Mouse (Mus musculus) layer of hippocampus, adult 2 months (tissue): Measurements from ENCODE around the gene Sh3gl3. TPM values are rescaled to one million over a fixed set of nuclear protein-coding genes. Genes with fewer than 3 reads are reported as not detected.
A peak's percentile ranks its signal among the peaks of the same experiment; 100 is the strongest.

Source experiments
- DNase-seq, 2 experiments: peaks; one replicate each; pipeline ENCODE4 v3.0.0; 2022; ENCODE audit warnings: low spot score in 2 of 2
- H3K27ac ChIP-seq: fragments of 200-600 bp; 2 replicates; pipeline ENCODE4 v1.8.1; 2022
- H3K4me3 ChIP-seq: fragments of 200-600 bp; 2 replicates; pipeline ENCODE4 v1.8.1; 2022; ENCODE audit warnings: mild to moderate bottlenecking
- CTCF ChIP-seq: fragments of 200-600 bp; conservative IDR thresholded peaks from 2 replicates; pipeline ENCODE4 v1.8.1; 2022; ENCODE audit warnings: antibody characterized with exemption, mild to moderate bottlenecking, moderate library complexity
- total RNA-seq, 2 experiments: library from RNA; stranded (reverse); gene quantifications; 2 replicates each; pipeline ENCODE4 v1.2.3; 2021

Gene Sh3gl3
- total RNA-seq, 2 experiments from 2014 or later: 41.9 to 42.0 TPM

DNA sequence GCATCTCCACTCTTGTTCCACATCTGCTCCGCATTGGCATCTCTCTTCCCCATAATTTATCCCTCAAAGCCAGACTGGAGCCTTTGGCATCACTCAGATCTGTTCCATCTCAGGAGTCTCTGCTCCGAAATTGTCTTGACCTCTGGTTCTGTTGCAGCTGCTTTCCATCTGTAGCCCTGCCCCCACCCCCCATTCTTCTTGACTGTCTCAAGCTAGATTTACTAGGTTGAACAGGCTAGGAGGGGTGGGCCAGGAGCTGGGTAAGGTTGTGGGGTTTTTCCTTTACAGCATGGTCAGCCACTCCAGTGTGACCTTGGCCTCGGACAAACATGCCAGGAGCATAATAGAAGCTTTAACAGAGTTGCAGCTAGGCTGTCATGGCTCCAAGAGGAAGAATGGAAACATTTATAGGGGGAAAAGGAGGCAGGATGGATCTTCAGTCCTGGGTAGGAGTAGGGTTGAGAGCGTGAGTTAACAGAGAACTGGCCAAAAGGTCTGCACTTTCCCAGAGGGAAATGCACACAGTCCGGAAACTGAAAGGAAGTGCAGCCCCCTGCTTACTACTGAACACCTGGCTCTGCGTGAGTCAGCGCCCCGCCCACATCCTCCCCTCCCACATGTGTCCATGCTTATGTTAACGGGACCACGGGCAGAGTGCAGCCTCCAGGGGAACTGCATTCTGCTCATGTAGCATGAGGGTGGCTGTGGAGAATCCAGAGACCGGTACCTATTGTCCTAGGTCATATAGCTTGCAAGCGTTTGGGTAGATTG, 30.6 kb downstream of the Sh3gl3 start:
- no peak for TF ChIP-seq CTCF
- Histone ChIP-seq H3K4me3 (no peak overlapping the region), H3K27ac (peak overlapping the region; percentile 62)
- no peak for DNase-seq

DNA sequence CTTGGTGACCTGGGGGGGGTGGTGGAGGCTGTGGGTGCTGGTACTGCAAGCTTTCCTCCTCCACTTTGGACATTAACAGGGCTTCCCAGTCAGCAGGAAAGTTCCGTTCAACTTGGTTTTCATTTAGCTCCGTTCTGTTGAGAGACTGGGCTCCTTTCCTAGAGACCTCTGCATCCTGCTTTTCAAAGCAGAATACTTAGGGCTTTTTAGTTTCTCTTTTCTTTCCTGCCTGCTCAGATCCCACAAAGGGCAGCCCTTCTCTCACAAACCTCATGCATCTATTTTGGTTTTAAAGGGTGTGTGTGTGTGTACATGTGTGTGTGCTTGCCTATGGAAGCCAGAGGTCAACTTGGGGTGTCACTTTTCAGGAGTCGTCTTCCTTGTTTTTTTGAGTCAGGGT, 31.3 kb downstream of the Sh3gl3 start:
- DNase-seq: no peak
- no peak for TF ChIP-seq CTCF
- Histone ChIP-seq H3K27ac (no peak overlapping the region), H3K4me3 (no peak overlapping the region)

DNA sequence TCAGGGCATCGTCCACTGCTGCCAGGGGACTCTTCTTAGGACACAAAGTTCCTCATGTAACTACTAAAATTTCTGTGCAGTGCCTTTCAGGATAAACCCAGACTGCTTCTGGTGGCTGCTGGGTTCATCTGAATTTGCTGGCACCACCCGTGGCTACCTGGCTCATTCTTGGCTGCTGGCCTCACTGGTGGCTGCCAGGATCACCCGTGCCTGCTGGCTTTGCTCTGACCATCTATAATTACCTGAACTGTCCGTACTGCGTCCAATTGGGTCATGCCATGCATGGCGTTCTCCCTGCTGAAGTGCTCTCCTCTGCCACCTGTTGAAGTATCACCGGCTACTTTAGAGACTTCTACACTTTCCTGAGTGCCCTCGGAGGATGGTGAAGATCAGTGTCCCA, 33.1 kb downstream of the Sh3gl3 start:
- Histone ChIP-seq H3K27ac (no peak overlapping the region), H3K4me3 (no peak overlapping the region)
- no peak for TF ChIP-seq CTCF
- no peak for DNase-seq

DNA sequence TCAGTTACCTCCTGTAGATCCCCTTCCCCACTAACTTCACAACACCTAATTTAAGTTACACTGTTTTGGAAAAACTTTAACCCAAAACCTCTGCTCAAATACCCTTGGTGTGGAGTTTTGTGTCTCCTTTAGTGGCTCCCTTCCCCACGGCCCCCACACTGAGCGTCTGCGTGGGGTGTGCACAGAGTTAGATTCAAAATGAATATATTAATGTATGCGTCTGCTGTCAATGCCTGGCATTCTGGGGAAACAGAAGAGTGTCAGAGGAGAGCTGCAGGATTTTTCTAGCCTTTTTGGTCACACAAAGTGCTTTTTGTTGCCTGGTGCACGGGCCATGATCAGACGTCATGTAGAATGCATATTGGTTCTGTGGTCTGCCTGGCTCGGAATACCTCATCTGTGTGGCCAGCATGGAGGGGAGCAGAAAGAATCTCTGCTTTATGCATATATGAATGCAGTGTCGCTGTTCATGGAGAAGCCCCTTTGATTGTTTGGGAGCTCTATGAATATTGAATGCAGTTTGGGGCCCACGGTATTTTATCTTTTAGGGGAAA, 47.8 kb downstream of the Sh3gl3 start:
- H3K4me3 ChIP-seq: no peak overlapping the region
- TF ChIP-seq CTCF: no peak
- DNase-seq: no peak
- peak overlapping the region; percentile 76 for H3K27ac ChIP-seq

DNA sequence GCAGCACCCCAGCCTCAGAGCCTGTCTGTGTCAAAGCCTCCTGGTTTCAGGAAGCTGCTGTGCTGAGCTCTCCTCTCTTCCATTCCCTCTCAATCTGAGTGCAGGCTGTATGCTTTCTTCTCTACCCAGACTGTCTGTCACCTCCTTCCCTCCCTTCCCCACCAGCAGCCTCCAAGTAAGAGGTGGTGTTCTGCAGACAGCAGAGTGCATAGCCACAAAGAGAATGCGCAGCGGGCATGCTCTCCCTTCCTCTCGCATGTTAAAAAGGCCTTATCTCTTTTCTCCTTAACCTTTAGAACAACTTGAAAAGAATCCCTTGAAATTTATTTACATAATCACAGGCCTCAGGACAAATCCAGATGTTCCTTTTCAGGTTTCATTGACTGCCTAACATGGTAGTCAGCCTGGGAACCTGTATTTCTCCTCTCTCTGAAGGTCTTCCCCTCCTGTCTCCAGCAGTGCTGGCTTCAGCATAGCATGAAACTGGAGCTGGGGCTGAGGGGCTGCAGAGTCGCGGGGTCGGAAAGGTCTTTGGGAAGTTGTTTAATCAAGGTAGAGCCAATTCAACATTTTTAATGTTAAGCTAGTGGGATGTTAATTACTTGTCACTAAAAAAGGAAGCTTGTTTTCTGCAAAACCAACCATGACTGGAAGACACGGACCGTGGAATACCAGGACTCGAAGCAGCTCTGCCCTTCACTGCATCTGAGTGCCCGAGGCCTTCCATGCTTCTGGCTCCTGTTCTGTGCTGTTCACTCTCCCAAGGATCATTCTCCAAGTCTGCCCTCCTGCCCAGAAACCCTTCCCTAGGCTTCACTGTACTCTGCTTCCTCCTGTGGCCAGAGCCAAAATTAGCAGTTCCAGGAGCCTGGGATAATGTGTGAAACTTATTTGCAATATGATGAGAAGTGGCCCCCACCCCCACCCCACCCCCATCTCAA, 50.5 kb downstream of the Sh3gl3 start:
- Histone ChIP-seq H3K4me3 (no peak overlapping the region), H3K27ac (no peak overlapping the region)
- TF ChIP-seq CTCF: 0 out of 2 replicates have a peak, but pooled peaks have one; percentile 4
- DNase-seq: no peak

DNA sequence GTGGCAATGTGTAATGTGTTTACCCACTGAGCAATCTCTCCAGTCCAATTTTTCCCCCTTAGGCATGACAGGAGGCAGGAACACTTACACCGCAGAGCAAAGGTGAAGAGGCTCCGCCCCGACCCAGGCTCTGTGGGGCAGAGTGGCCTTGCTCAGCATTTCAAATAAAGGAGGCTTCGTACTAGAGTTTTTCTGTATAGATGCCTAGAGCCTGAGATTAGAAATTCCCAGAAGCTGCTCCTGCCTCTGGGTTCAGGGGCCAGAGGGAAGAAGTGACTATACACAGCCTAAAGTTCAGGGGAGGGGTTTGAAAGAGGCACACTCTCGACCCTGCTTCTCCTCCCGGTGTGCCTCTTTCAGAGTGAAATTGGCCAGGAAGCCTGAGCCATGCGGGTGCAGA, 59.6 kb downstream of the Sh3gl3 start:
- DNase-seq: no peak
- H3K4me3 ChIP-seq: no peak overlapping the region
- H3K27ac ChIP-seq: no peak overlapping the region
- no peak for TF ChIP-seq CTCF

DNA sequence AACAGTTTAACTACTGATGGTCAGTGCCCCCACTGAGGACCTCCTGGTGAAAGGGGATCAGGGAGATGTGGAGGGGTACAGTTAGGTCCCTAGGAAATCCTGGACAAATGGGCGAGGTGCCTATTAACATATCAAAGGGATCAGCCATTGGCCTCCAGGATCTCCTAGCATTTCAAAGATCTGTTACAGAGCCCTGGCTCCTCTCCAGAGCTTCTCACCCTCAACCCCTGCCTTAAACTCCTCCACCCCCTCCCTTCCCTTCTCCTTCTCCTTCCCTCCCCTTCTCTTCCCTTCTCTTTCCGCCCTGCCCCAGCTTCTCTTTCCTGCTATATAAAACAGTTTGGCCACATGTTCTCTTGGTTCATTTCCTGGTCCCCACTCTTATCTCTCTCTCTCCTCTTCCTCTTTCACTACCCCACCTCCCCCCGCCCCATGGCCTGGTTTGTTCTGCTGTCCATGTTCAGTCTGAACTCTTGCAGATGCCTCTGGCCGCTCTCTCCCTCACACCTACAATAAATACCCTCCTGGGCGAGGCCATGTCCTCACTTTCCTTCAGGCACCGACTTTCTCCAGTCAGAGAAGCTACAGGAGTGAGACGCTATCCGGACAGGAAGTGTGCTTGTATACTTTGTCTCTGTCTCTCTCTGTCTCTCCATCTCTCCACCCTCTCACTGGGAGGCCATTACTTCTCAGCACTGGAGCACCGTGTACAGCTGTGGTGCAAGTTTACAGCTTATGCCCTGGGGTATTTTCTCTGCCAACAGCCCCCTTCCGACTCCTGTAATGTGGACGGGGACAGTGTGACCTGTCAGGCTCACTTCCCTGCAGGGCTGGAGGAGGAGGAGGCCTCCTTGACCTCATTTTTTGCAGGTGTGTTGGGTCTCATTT, 60.6 kb downstream of the Sh3gl3 start:
- H3K4me3 ChIP-seq: no peak overlapping the region
- no peak overlapping the region for H3K27ac ChIP-seq
- no peak for TF ChIP-seq CTCF
- DNase-seq: no peak

DNA sequence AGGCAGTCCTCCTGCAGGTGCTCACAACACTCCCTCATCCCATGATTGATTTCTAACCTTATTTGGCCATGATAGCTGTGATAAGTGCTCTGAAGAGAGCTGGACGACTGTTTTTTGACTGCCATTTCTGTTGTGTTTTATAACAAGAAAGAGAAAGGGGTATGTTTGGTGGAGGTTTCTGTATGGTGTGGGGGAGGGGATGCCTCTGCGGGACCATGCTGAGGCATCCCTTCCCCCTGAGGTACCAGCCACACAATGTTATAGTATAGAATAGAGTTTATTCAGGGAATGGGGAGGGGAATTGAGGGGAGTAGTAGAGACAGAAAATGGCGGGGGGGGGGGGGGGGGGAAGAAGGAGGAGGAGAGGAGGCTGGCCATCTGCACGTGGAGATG, 61.3 kb downstream of the Sh3gl3 start:
- no peak for DNase-seq
- Histone ChIP-seq H3K4me3 (no peak overlapping the region), H3K27ac (no peak overlapping the region)
- TF ChIP-seq CTCF: no peak

DNA sequence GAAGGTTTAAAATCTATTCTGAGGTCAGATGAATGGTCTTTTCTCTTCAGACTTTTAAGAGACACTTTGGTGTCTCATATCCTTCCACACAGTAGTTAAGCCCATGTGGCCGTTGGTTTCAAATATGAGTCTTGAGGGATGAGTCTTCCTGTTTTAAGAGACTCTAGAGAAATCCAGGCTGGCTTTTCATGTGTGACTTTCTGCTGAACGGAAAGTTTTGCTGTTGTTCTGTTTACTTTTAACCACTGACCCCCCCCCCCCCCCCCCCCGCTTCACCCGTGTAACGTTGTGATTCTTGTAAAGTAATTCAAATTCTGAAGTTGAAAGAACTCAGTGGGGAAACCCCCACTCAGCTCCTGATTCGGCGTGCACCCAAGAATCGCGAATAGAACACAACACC, 61.8 kb downstream of the Sh3gl3 start:
- Histone ChIP-seq H3K27ac (no peak overlapping the region), H3K4me3 (no peak overlapping the region)
- TF ChIP-seq CTCF: no peak
- DNase-seq: no peak

DNA sequence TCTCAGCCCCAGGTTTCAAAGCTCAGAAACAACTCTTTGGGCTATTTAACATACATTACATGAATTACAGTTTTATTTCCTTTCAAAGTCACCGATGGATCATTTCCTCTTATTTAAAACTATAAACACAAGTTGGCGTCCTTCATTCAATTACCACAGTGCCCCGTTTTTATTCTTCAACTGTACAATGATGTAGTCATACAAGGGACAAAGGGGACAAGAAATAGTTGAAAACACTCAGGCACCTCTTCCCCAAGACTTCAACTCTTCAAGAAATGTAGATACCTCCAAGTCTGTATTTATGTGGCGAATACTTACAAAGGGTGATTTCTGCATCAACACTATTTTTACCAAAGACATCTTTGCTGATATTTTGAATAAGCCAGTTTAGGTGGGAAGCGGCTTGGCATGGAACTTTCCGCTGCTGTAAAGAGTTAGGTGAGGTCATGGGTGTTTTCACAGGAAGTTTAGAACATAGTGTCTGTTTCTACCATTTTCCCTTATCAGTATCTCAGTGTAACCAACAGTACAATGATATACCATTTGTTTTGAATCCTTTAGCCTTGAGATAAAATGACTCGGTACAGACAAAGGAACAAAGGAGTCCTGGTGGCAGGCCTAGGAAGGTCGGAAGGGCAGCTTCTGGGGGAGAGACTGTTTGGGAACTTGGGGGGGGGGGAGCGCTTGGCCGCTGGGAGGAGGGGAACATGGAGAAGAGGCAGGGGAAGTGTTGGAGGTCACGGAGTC, 62.7 kb downstream of the Sh3gl3 start:
- H3K27ac ChIP-seq: no peak overlapping the region
- no peak for TF ChIP-seq CTCF
- no peak overlapping the region for H3K4me3 ChIP-seq
- DNase-seq: no peak

DNA sequence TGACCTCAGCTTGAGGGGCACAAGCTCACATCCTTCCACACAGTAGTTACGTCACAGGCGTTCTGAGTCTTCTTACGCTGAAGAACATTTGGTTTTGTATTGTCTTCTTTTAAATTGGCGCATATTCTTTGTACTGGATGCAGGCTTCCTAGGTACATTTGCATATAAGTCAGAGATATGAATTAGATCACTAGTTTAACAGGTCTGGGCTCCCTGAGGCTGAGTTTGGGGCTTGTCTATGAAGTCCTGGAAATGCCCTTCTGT, 63.2 kb downstream of the Sh3gl3 start:
- H3K27ac ChIP-seq: no peak overlapping the region
- H3K4me3 ChIP-seq: no peak overlapping the region
- no peak for TF ChIP-seq CTCF
- DNase-seq: no peak
